Mouse (Mus musculus): ENCODE data around the gene Ldah. TPM values are rescaled to one million over a fixed set of nuclear protein-coding genes. Genes with fewer than 3 reads are reported as not detected.

The Ldah gene
- total and polyA plus RNA-seq, 3 experiments = 25.1 to 31.0 (median 26.1) TPM

- Histone ChIP-seq H3K9ac (ENCODE audit: low read depth, low read length) (no peak overlapping the region), H3K27ac (peak overlapping the region; percentile 85), H3K27me3 (ENCODE audit: control insufficient read depth, insufficient read depth, low read length) (no peaks in the 10 kb centered on the region), H3K79me2 (replicated peaks; ENCODE audit: control insufficient read depth, insufficient read depth, low read length) (no peaks in the 10 kb centered on the region), H3K4me3 (no peak overlapping the region), H3K36me3 (ENCODE audit: control insufficient read depth, insufficient read depth, low read length) (peaks cover 9% of the 10 kb centered on the region), H3K4me1 (ENCODE audit: control insufficient read depth, insufficient read depth, low read length) (peaks cover 5% of the 10 kb centered on the region)
- DNase-seq = peak; percentile 36 to 52
- WGBS = 76% methylated on average over 13 of the region's 13 CpGs
- TF ChIP-seq POLR2A (IDR thresholded peaks at IDR 0.05; ENCODE audit: insufficient read depth, low read depth, low read length) = no peak
- no peak for TF ChIP-seq EP300 (IDR thresholded peaks at IDR 0.05; ENCODE audit: insufficient read depth, low read depth, low read length)
- no peak for TF ChIP-seq CTCF (IDR thresholded peaks at IDR 0.05)
- intact Hi-C loops (cut with DNase I) = loop anchor here (5.0 kb wide), 1 partner anchor 62 kb away; no protein-coding TSS in a partner anchor
Measured at GRCm38 (mm10) chr12:8325245-8325942, 117.5 kb downstream of the Ldah start.

DNA sequence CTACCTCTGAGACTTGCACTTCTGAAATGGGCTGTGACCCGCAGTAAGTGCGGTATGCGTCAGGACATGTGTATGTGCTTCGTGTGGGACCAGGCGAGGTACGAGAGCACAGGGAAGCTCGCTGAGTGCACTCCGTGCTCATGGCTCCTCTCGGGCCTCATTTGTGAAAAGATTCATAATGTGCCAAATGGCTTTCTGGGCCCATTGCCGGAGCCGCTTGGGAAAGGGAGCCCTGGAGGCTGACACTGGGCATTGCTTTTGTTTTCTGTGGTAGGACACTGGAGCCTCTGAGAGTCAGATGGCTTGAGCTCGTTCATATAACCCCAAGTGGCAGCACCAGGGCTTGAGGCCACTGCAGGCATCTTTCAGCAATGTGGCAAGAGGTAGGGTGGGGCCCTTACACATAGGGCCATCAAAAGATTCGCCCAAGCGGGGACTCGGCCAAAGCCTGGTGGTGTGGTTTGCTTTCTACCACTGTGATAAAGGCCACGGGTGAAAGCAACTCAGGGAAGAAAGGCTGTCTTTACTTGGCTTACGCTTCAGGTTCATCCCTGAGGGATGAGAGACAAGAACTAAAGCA is 118.1 kb downstream of the Ldah start:
- Histone ChIP-seq H3K9ac (ENCODE audit: low read depth, low read length) (no peak overlapping the region), H3K4me1 (ENCODE audit: control insufficient read depth, insufficient read depth, low read length) (peaks cover 5% of the 10 kb centered on the region), H3K4me3 (no peak overlapping the region), H3K36me3 (ENCODE audit: control insufficient read depth, insufficient read depth, low read length) (peaks cover 9% of the 10 kb centered on the region), H3K79me2 (replicated peaks; ENCODE audit: control insufficient read depth, insufficient read depth, low read length) (no peaks in the 10 kb centered on the region), H3K27ac (peak overlapping the region; percentile 85), H3K27me3 (ENCODE audit: control insufficient read depth, insufficient read depth, low read length) (no peaks in the 10 kb centered on the region)
- peak in 1 of 2 experiments; percentile 38 for DNase-seq
- TF ChIP-seq POLR2A (IDR thresholded peaks at IDR 0.05; ENCODE audit: insufficient read depth, low read depth, low read length) (no peak), CTCF (IDR thresholded peaks at IDR 0.05) (peak; percentile 16; the same call in 1 of the 2 replicates)
- intact Hi-C loops (cut with DNase I) = loop anchor here (5.0 kb wide), 1 partner anchor 61 kb away; no protein-coding TSS in a partner anchor
- WGBS = 90% methylated on average over 17 of the region's 17 CpGs

- peaks cover 9% of the 10 kb centered on the region for H3K36me3 ChIP-seq (ENCODE audit: control insufficient read depth, insufficient read depth, low read length)
- WGBS = 20% methylated on average over 17 of the region's 17 CpGs
- peaks cover 11% of the 10 kb centered on the region for H3K4me1 ChIP-seq (ENCODE audit: control insufficient read depth, insufficient read depth, low read length)
- H3K27me3 ChIP-seq (ENCODE audit: control insufficient read depth, insufficient read depth, low read length) = no peaks in the 10 kb centered on the region
- H3K9ac ChIP-seq (ENCODE audit: low read depth, low read length) = peak overlapping the region; percentile 34
- H3K79me2 ChIP-seq (replicated peaks; ENCODE audit: control insufficient read depth, insufficient read depth, low read length) = no peaks in the 10 kb centered on the region
- DNase-seq = peak; percentile 92 to 94
- H3K4me3 ChIP-seq = 0 out of 2 replicates have a peak overlapping the region, but pooled peaks have one; percentile 4
- intact Hi-C loops (cut with DNase I) = loop anchor here (1.0 to 5.0 kb wide), 3 partner anchors 60 to 174 kb away; no protein-coding TSS in a partner anchor
- peak overlapping the region; percentile 85 for H3K27ac ChIP-seq
- TF ChIP-seq EP300 (IDR thresholded peaks at IDR 0.05; ENCODE audit: insufficient read depth, low read depth, low read length) (peak; percentile 99), POLR2A (IDR thresholded peaks at IDR 0.05; ENCODE audit: insufficient read depth, low read depth, low read length) (0 out of 2 replicates have a peak, but pooled peaks have one; percentile 17), CTCF (IDR thresholded peaks at IDR 0.05) (peak; percentile 98)
Measured at GRCm38 (mm10) chr12:8326825-8327674, 119.1 kb downstream of the Ldah start.

DNA sequence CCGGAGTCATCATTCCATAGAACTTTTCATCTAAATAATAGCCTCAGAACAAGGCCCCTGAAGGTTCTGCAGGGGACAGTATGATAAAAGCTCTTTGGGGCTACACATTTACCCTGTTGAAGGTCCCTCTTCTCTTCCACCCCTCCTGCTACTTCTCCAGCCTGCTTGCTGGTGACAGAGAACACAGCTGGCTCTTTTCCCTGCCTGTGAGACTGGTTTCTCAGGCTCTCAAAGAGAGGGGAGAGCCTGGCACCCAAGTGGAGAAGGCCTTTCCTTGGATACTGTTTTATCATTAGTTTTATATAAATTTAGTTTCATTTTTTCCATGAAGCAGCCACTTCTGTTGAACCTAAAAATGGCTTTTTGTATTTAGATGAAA is 119.8 kb downstream of the Ldah start:
- H3K27me3 ChIP-seq (ENCODE audit: control insufficient read depth, insufficient read depth, low read length) = no peaks in the 10 kb centered on the region
- peak overlapping the region; percentile 31; the same call in 1 of the 2 replicates for H3K9ac ChIP-seq (ENCODE audit: low read depth, low read length)
- no peak for DNase-seq
- H3K27ac ChIP-seq = peak overlapping the region; percentile 85
- peaks cover 9% of the 10 kb centered on the region for H3K36me3 ChIP-seq (ENCODE audit: control insufficient read depth, insufficient read depth, low read length)
- TF ChIP-seq CTCF (IDR thresholded peaks at IDR 0.05) (no peak), EP300 (IDR thresholded peaks at IDR 0.05; ENCODE audit: insufficient read depth, low read depth, low read length) (no peak), POLR2A (IDR thresholded peaks at IDR 0.05; ENCODE audit: insufficient read depth, low read depth, low read length) (no peak)
- H3K79me2 ChIP-seq (replicated peaks; ENCODE audit: control insufficient read depth, insufficient read depth, low read length) = no peaks in the 10 kb centered on the region
- H3K4me3 ChIP-seq = no peak overlapping the region
- peaks cover 12% of the 10 kb centered on the region for H3K4me1 ChIP-seq (ENCODE audit: control insufficient read depth, insufficient read depth, low read length)
- intact Hi-C loops (cut with DNase I) = loop anchor here (1.0 to 5.0 kb wide), 3 partner anchors 60 to 174 kb away; no protein-coding TSS in a partner anchor
- 84% methylated on average over 1 of the region's 1 CpGs for WGBS

- Histone ChIP-seq H3K4me3 (no peak overlapping the region), H3K27me3 (ENCODE audit: control insufficient read depth, insufficient read depth, low read length) (no peaks in the 10 kb centered on the region), H3K79me2 (replicated peaks; ENCODE audit: control insufficient read depth, insufficient read depth, low read length) (no peaks in the 10 kb centered on the region), H3K4me1 (ENCODE audit: control insufficient read depth, insufficient read depth, low read length) (peaks cover 17% of the 10 kb centered on the region), H3K27ac (no peak overlapping the region), H3K36me3 (ENCODE audit: control insufficient read depth, insufficient read depth, low read length) (peaks cover 9% of the 10 kb centered on the region), H3K9ac (ENCODE audit: low read depth, low read length) (no peak overlapping the region)
- DNase-seq = no peak
- 88% methylated on average over 7 of the region's 7 CpGs for WGBS
- intact Hi-C loops (cut with DNase I) = loop anchor here (5.0 kb wide), 1 partner anchor 58 kb away; no protein-coding TSS in a partner anchor
- no peak for TF ChIP-seq POLR2A (IDR thresholded peaks at IDR 0.05; ENCODE audit: insufficient read depth, low read depth, low read length)
- TF ChIP-seq CTCF (IDR thresholded peaks at IDR 0.05) = peak; percentile 19; the same call in 1 of the 2 replicates
- no peak for TF ChIP-seq EP300 (IDR thresholded peaks at IDR 0.05; ENCODE audit: insufficient read depth, low read depth, low read length)
Measured at GRCm38 (mm10) chr12:8329236-8329635, 121.3 kb downstream of the Ldah start.

Measured in heart, adult 2 months (tissue).